Mouse (Mus musculus): Measurements from ENCODE around the gene Padi3. TPM values are rescaled to one million over a fixed set of nuclear protein-coding genes. Genes with fewer than 3 reads are reported as not detected.

Gene Padi3
- 0.04 and 0.15 TPM in 2 replicates for polyA plus RNA-seq (2012; ENCODE audit: low replicate concordance)

GRCm38 (mm10) chr4:140810458-140811260 lies at the start of gene Padi3:
Gene Padi3 (minus strand): TSS chr4:140810648.

GRCm38 (mm10) chr4:140845666-140846065 lies 35.2 kb upstream of the Padi3 start, which contains the start of gene Padi1:
Gene Padi1 (minus strand): TSS chr4:140845778.

GRCm38 (mm10) chr4:140774025-140774800 lies 36.2 kb downstream of the Padi3 start, which contains the start of gene Padi4:
Gene Padi4 (minus strand): TSS chr4:140774236.

GRCm38 (mm10) chr4:140742543-140742942 lies 67.9 kb downstream of the Padi3 start, which contains the start of gene Padi6:
Gene Padi6 (minus strand): TSS chr4:140742643.

Other genes starting within 250 kb of the Padi3 start
- 6.8 and 37.1 TPM in 2 replicates for gene Arhgef10l, start 144.6 kb downstream of the Padi3 start, polyA plus RNA-seq (2012; ENCODE audit: low replicate concordance)
- gene Rcc2, start 110.1 kb downstream of the Padi3 start, polyA plus RNA-seq (2012; ENCODE audit: low replicate concordance) = 107 and 174 TPM in 2 replicates
- not detected in 2 replicates for gene Padi6, start 68.0 kb downstream of the Padi3 start, polyA plus RNA-seq (2012; ENCODE audit: low replicate concordance)
- 6.7 and 26.7 TPM in 2 replicates for gene Padi4, start 36.4 kb downstream of the Padi3 start, polyA plus RNA-seq (2012; ENCODE audit: low replicate concordance)
- gene Padi1, start 35.1 kb upstream of the Padi3 start, polyA plus RNA-seq (2012; ENCODE audit: low replicate concordance) = 0.12 and 0.22 TPM in 2 replicates
- 2.1 and 4.3 TPM in 2 replicates for gene Padi2, start 95.7 kb upstream of the Padi3 start, polyA plus RNA-seq (2012; ENCODE audit: low replicate concordance)
- gene Sdhb, start 150.6 kb upstream of the Padi3 start, polyA plus RNA-seq (2012; ENCODE audit: low replicate concordance) = 37.9 and 112 TPM in 2 replicates
- gene Atp13a2, start 176.2 kb upstream of the Padi3 start, polyA plus RNA-seq (2012; ENCODE audit: low replicate concordance) = 168 and 403 TPM in 2 replicates
- gene Mfap2, start 199.8 kb upstream of the Padi3 start, polyA plus RNA-seq (2012; ENCODE audit: low replicate concordance) = 0.22 TPM in 1 of 2 replicates, not detected in the other
- 12.5 and 24.7 TPM in 2 replicates for gene Crocc, start 249.9 kb upstream of the Padi3 start, polyA plus RNA-seq (2012; ENCODE audit: low replicate concordance)

All from hematopoietic multipotent progenitor cell, adult 10-12 weeks (in vitro differentiated cells).